Mouse (Mus musculus): Measurements from ENCODE around the gene Ap5z1.

Ap5z1 gene

GRCm38 (mm10) chr5:142469796-142470195 is 6.1 kb downstream of the Ap5z1 start:
- no peak for DNase-seq (ENCODE audit: low read depth, low spot score)

GRCm38 (mm10) chr5:142473696-142474095 is 10.0 kb downstream of the Ap5z1 start:
- no peak for DNase-seq (ENCODE audit: low read depth, low spot score)

- DNase-seq (ENCODE audit: low read depth, low spot score) = no peak
Observed at GRCm38 (mm10) chr5:142475669-142476068, 11.9 kb downstream of the Ap5z1 start.

GRCm38 (mm10) chr5:142477346-142477745 is 13.6 kb downstream of the Ap5z1 start:
- no peak for DNase-seq (ENCODE audit: low read depth, low spot score)

GRCm38 (mm10) chr5:142477866-142478615 is 14.3 kb downstream of the Ap5z1 start:
- DNase-seq (ENCODE audit: low read depth, low spot score) = no peak

GRCm38 (mm10) chr5:142478829-142479435 is 15.2 kb downstream of the Ap5z1 start:
- DNase-seq (ENCODE audit: low read depth, low spot score) = peak; percentile 61

- DNase-seq (ENCODE audit: low read depth, low spot score) = peak; percentile 52
Observed at GRCm38 (mm10) chr5:142482512-142482911, 18.8 kb downstream of the Ap5z1 start.

- no peak for DNase-seq (ENCODE audit: low read depth, low spot score)
Observed at GRCm38 (mm10) chr5:142483581-142483980, 19.8 kb downstream of the Ap5z1 start.

- no peak for DNase-seq (ENCODE audit: low read depth, low spot score)
Observed at GRCm38 (mm10) chr5:142486654-142487053, 22.9 kb downstream of the Ap5z1 start.

GRCm38 (mm10) chr5:142489955-142490707 is 26.4 kb downstream of the Ap5z1 start:
- no peak for DNase-seq (ENCODE audit: low read depth, low spot score)

GRCm38 (mm10) chr5:142493307-142493706 is 29.6 kb downstream of the Ap5z1 start:
- no peak for DNase-seq (ENCODE audit: low read depth, low spot score)

GRCm38 (mm10) chr5:142495321-142496096 is 31.8 kb downstream of the Ap5z1 start:
- no peak for DNase-seq (ENCODE audit: low read depth, low spot score)

- DNase-seq (ENCODE audit: low read depth, low spot score) = no peak
Observed at GRCm38 (mm10) chr5:142498964-142499363, 35.2 kb downstream of the Ap5z1 start.

GRCm38 (mm10) chr5:142500918-142501317 is 37.2 kb downstream of the Ap5z1 start:
- no peak for DNase-seq (ENCODE audit: low read depth, low spot score)

- peak; percentile 55 for DNase-seq (ENCODE audit: low read depth, low spot score)
Observed at GRCm38 (mm10) chr5:142502414-142502813, 38.7 kb downstream of the Ap5z1 start.

GRCm38 (mm10) chr5:142504175-142504574 is 40.4 kb downstream of the Ap5z1 start:
- DNase-seq (ENCODE audit: low read depth, low spot score) = no peak

GRCm38 (mm10) chr5:142505695-142506423 is 42.1 kb downstream of the Ap5z1 start:
- no peak for DNase-seq (ENCODE audit: low read depth, low spot score)

GRCm38 (mm10) chr5:142509141-142510060 is 45.7 kb downstream of the Ap5z1 start:
- DNase-seq (ENCODE audit: low read depth, low spot score) = no peak

- no peak for DNase-seq (ENCODE audit: low read depth, low spot score)
Observed at GRCm38 (mm10) chr5:142510061-142510414, 46.3 kb downstream of the Ap5z1 start.

GRCm38 (mm10) chr5:142512112-142512511 is 48.4 kb downstream of the Ap5z1 start:
- no peak for DNase-seq (ENCODE audit: low read depth, low spot score)

Data from CD4-positive helper T cell, adult 2 months (primary cell).